Mouse (Mus musculus) kidney, postnatal 14 days (tissue): Measurements from ENCODE around the gene Dusp19.

Experiments used
- DNase-seq: peaks from one replicate; pipeline ENCODE4 v3.0.0; 2022; ENCODE audit warnings: mixed read lengths

Dusp19 gene

GRCm38 (mm10) chr2:80638364-80639241, 21.8 kb downstream of the Dusp19 start:
- peak; percentile 93 for DNase-seq

DNA sequence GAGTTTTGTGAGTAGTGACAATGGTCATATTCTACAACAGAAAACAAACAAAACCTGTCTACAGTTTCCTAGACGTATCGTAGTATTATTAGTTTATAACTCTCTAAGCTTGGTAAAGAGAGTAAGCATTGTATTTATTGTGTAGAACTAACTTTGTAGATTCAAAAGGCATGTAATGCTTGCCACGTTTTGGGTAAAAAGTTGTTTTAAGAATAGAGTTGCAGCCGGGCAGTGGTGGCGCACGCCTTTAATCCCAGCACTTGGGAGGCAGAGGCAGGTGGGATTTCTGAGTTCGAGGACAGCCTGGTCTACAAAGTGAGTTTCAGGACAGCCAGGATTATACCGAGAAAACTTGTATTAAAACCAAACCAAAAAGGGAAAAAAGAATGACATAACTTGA, 22.6 kb downstream of the Dusp19 start:
- DNase-seq = no peak

DNA sequence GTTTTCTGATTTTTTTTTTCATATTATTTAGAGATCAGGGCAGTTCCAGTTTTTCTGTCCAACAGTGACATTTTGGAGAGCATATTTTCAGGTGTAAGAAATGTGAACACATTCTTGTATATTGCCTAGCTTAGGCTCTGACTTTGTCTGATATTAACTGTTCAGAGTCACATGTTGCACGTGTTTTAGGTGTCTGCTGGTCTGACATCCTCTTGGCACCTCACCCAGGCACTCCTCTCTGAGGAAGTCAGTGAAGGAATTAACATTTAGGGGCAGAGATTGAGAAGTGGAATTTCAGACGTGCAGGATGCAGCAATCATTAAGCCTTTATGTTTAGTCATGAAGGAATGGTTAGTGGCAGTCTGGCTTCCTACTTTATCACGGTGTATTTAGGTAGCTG, 23.0 kb downstream of the Dusp19 start:
- peak; percentile 14 for DNase-seq

DNA sequence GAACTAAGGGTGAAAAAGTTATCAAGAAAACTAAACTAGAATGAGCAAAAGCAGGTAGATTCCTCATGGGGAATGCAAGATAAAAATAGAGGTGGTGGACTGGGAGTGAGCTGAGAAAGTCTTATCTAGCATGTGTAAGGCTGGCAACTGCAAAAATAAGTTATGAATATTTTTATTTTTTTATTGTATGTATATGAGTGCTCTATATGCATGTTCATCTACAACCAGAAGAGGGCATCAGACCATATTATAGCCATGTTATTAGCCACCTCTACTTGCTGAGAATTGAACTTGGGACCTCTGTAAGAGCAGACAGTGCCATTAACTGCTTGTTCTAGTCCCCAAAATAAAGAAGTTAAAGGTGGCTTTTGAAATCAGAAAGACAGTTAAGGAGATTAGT, 44.6 kb downstream of the Dusp19 start:
- DNase-seq = no peak

GRCm38 (mm10) chr2:80662682-80663081, 45.8 kb downstream of the Dusp19 start:
- DNase-seq = no peak

DNA sequence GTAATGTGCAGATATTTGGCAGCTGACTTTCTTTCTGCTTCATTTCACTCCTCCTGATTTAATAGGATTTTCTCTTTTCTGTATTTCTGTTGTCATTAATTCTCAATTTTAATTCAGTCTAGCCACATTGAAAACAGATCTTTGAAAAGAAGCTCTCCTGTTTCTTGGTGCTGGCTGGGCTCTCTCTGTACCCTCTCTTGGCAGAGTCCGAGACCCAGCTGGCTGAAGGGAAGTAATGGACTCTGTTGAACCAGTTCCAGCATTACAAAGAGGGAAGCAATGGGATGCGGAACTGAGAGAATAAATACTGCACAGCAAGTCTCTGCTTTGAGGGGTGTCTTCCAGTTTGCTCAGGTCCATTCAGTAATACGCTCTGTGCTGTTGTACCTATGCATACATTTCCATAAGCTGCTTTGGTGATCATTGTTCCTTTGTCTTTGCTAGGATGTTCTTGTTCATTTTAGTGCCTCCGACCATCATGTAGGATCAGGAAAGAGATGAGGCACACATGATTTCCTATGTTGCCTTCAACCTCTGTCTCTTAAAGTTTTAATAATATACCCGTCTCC, 50.6 kb downstream of the Dusp19 start:
- no peak for DNase-seq

DNA sequence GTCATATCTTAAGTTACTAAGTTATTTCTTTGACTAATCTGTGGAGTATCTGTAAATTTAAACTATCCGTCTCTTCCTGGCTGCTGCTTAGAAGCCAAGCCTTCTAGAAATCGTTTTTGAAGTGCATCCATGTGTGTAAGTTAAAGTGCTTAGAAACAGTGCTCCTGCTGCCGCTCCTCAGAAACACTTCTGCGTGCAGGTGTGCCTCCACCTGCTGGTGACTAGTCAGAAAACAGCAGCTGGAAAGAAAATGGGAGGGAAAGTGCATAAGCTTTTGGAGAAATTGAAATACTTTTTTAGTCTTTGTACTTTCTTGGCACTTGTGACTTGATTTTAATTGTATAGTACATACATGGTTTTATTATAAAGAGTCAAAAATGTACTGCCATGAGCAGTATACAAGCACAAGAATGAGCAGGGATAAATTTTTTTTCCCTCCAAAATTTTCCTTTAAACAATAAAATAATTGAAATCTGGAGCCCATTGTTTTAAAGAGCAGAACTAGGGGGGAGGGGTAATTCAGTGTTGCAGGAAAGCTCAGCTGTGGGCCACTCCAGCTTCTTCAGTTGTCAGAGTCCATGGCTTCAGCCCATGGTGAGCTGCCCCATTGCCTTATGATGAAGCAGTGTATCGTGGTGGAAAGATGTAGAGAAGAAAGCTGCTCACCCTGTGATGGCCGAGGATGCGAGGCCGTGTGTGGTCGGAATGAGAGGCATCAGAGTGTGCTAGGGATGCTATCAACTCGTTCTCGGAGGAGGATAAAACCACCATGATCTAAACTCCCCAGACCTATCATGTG, 53.2 kb downstream of the Dusp19 start:
- DNase-seq = peak; percentile 26

- no peak for DNase-seq
These were observed 62.0 kb downstream of the Dusp19 start for GRCm38 (mm10) chr2:80678803-80679202.
